Mouse (Mus musculus): ENCODE data around the gene Mogs.

- TF ChIP-seq CTCF (IDR thresholded peaks at IDR 0.05; ENCODE audit: low read depth, low read length) (no peak), GATA1 (IDR thresholded peaks at IDR 0.05; ENCODE audit: borderline replicate concordance, low read length) (no peak), POLR2AphosphoS5 (IDR thresholded peaks at IDR 0.05; ENCODE audit: insufficient replicate concordance, low read depth, low read length) (no peak)
Measured at GRCm38 (mm10) chr6:83103130-83103650, 12.1 kb upstream of the Mogs start.
